Mouse (Mus musculus) forebrain, postnatal 0 days (tissue): ENCODE results near the gene Ces1a. TPM values are rescaled to one million over a fixed set of nuclear protein-coding genes. Genes with fewer than 3 reads are reported as not detected.
A peak's percentile ranks its signal among the peaks of the same experiment; 100 is the strongest.

Experiments
- ATAC-seq: fragments of 200-750 bp; cut with Nextera tagmentation; 2 replicates; pipeline ENCODE4 v1.8.0; 2017; ENCODE audit warnings: mild to moderate bottlenecking, moderate library complexity
- DNase-seq: peaks from one replicate; pipeline ENCODE4 v3.0.0-alpha.2; 2015
- H3K27ac ChIP-seq: fragments of 300-500 bp; sonication (generic); 2 replicates; pipeline ENCODE4 v1.5.1; 2014; ENCODE audit warnings: low read depth, mild to moderate bottlenecking, antibody characterized with exemption, low read length, moderate library complexity, mixed read lengths
- H3K27me3 ChIP-seq: fragments of 300-500 bp; sonication (generic); 2 replicates; pipeline ENCODE4 v1.6.1; 2014; ENCODE audit warnings: mild to moderate bottlenecking, low read length, mixed read lengths; ENCODE audit not compliant: insufficient read depth
- H3K36me3 ChIP-seq: fragments of 300-500 bp; sonication (generic); 2 replicates; pipeline ENCODE4 v1.6.1; 2014; ENCODE audit warnings: mild to moderate bottlenecking, moderate library complexity; ENCODE audit not compliant: insufficient read depth
- H3K4me1 ChIP-seq: fragments of 300-500 bp; sonication (generic); 2 replicates; pipeline ENCODE4 v1.6.1; 2014; ENCODE audit warnings: antibody characterized with exemption; ENCODE audit not compliant: insufficient read depth
- H3K4me2 ChIP-seq: fragments of 300-500 bp; sonication (generic); 2 replicates; pipeline ENCODE4 v1.6.1; 2014; ENCODE audit warnings: low read depth, mild to moderate bottlenecking, moderate library complexity
- H3K4me3 ChIP-seq: fragments of 300-500 bp; sonication (generic); 2 replicates; pipeline ENCODE4 v1.5.1; 2014; ENCODE audit warnings: low read depth, low read length, mixed read lengths
- H3K9ac ChIP-seq: fragments of 300-500 bp; sonication (generic); 2 replicates; pipeline ENCODE4 v1.6.1; 2014; ENCODE audit warnings: mild to moderate bottlenecking
- H3K9me3 ChIP-seq: fragments of 300-500 bp; sonication (generic); 2 replicates; pipeline ENCODE4 v1.6.1; 2016; ENCODE audit warnings: low read length
- CTCF ChIP-seq: sonication (generic); IDR thresholded peaks from 2 replicates; pipeline ENCODE4 v1.5.1; 2016; ENCODE audit warnings: antibody characterized with exemption, control low read depth, low read depth
- WGBS: fragments of 180-500 bp; shearing (Covaris S2); extraction: QIAGEN DNeasy Blood & Tissue Kit; methylation state at CpG from one replicate; pipeline ENCODE4 v1.1.7; 2014; 5-methylcytosine and 5-hydroxymethylcytosine counted together
- polyA plus RNA-seq: library from polyadenylated mRNA; unstranded; fragments of >200 nt; fragmentation: Nextera tagmentation; extraction: Ambion mirVana; gene quantifications from 2 replicates; pipeline ENCODE4 v1.2.1, GENCODE M21; 2015
- total RNA-seq: library from RNA; depleted of rRNA; stranded (reverse); fragments of >200 nt; gene quantifications from 2 replicates; pipeline ENCODE4 v1.2.3, GENCODE M21; 2014; rRNA removed

The Ces1a gene
- total and polyA plus RNA-seq, 2 experiments from 2014 or later: not detected

DNA sequence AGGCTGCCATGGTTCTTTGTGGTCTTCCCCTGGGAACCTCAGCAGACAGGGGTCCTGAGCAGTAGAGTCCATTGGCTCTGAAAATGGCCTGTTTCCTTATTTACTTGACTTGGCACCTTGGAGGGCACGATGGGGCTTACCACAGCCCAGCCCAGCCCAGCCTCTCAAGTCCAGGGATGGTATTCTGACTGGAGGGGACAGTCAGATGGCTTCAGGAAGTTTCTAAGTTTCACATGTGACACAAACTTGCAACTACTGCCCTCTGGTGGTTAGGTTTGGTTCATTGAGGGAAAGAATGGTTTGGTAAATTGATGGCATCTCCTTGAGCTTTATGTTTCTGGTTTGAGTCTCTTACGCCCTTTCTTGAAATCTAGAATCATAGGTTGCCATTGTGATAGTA, 49.4 kb downstream of the Ces1a start:
- Histone ChIP-seq H3K4me3 (no peak overlapping the region), H3K36me3 (no peaks in the 10 kb centered on the region), H3K27ac (no peak overlapping the region), H3K4me2 (no peak overlapping the region), H3K27me3 (no peaks in the 10 kb centered on the region), H3K9me3 (no peaks in the 10 kb centered on the region), H3K9ac (no peak overlapping the region), H3K4me1 (no peaks in the 10 kb centered on the region)
- ATAC-seq (no peak), DNase-seq (peak; percentile 83)
- WGBS: 30% methylated on average over 2 of the region's 2 CpGs
- TF ChIP-seq CTCF: peak; percentile 87

DNA sequence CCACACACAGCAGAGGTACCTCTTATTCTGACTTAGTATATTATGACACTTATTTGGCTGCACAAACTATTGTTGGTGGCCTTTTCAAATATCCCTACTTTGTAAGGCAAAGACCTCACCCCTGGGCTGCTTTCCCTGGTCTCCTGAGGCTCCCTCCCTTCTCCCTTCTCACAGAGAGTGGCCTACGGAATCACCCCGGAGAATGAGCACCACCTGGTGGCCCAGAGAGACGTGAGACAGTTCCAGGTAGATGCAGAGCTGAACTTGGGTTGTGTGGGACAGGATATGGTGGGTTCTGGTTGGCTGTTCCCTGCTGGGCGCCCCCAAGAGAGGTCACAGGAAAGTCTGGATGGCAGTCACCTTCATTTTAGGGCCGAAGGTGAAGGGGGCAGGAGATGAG, 51.2 kb downstream of the Ces1a start:
- ATAC-seq (no peak), DNase-seq (peak; percentile 29)
- no peaks in the 10 kb centered on the region for H3K27me3 ChIP-seq
- no peaks in the 10 kb centered on the region for H3K9me3 ChIP-seq
- no peak overlapping the region for H3K9ac ChIP-seq
- no peak overlapping the region for H3K27ac ChIP-seq
- no peaks in the 10 kb centered on the region for H3K4me1 ChIP-seq
- H3K4me3 ChIP-seq: no peak overlapping the region
- H3K4me2 ChIP-seq: no peak overlapping the region
- no peaks in the 10 kb centered on the region for H3K36me3 ChIP-seq
- WGBS: 33% methylated on average over 5 of the region's 5 CpGs
- TF ChIP-seq CTCF: peak; percentile 71

DNA sequence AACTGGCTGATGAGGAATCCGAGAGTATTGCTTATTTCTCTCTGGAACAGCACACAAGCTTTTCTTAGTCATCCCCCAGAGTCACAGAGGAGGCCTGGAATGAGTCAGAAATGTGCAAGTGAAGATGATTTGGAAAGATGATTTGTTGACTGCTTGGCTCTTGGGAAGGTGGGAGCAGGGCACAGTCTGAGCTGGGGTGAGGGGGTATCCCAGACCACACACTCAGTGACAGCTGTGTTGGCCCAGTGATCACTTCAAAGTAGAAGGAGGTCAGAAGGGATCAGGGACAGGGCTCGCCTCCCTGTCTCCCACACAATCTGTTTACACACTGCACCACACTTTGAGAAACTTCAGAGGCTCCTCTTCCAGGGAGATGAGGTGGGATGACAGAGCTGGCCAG, 63.6 kb downstream of the Ces1a start:
- no peak overlapping the region for H3K4me2 ChIP-seq
- DNase-seq (no peak), ATAC-seq (no peak)
- no peak overlapping the region for H3K9ac ChIP-seq
- H3K4me3 ChIP-seq: no peak overlapping the region
- no peaks in the 10 kb centered on the region for H3K36me3 ChIP-seq
- no peak for TF ChIP-seq CTCF
- 54% methylated on average over 2 of the region's 2 CpGs for WGBS
- H3K27me3 ChIP-seq: no peaks in the 10 kb centered on the region
- H3K4me1 ChIP-seq: no peaks in the 10 kb centered on the region
- no peak overlapping the region for H3K27ac ChIP-seq
- no peaks in the 10 kb centered on the region for H3K9me3 ChIP-seq

DNA sequence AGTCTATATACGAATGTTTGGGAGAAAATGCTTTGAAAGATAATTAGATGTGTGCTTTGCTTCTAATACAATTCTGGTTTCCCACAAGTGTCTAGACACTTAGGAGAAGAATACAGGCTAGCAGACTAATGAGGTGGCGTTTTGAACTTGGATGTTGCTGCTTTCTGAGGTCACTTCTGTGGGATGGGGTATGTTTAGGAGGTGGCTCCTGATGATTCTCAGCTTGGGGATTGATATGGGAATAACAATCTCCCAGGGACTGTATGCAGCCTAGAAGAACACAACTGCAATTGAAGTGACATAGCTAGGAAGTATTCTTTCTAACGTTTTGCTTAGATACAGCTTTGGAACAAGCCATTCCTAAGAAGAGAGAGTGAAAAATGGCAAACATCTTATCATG, 65.5 kb downstream of the Ces1a start:
- Histone ChIP-seq H3K27me3 (no peaks in the 10 kb centered on the region), H3K9ac (no peak overlapping the region), H3K36me3 (no peaks in the 10 kb centered on the region), H3K9me3 (no peaks in the 10 kb centered on the region), H3K4me2 (no peak overlapping the region), H3K4me1 (no peaks in the 10 kb centered on the region), H3K4me3 (no peak overlapping the region), H3K27ac (no peak overlapping the region)
- DNase-seq (no peak), ATAC-seq (no peak)
- TF ChIP-seq CTCF: no peak
- WGBS: 82% methylated on average over 3 of the region's 3 CpGs

DNA sequence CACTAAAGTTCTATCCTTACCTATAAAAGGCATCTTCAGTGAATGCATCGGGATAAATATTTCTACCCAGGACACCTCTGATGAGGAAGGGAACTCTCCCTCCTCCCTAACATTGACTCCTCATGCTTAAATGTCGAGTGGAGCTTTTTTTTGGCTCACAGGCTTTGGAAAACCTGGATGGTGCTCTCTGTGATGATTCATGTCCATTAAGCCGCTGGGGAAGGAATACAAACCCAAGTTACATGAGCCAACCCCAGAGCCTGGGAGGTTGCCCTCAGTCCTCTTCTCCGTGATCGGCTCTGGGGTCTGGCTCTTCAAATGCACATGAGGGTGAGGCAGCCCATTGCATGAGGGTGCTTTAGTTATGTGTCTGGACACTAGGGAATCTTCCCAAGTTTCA, 71.3 kb downstream of the Ces1a start:
- no peak overlapping the region for H3K4me2 ChIP-seq
- ATAC-seq (no peak), DNase-seq (no peak)
- H3K4me1 ChIP-seq: no peaks in the 10 kb centered on the region
- H3K27ac ChIP-seq: no peak overlapping the region
- no peak overlapping the region for H3K4me3 ChIP-seq
- H3K9me3 ChIP-seq: no peaks in the 10 kb centered on the region
- no peaks in the 10 kb centered on the region for H3K36me3 ChIP-seq
- H3K9ac ChIP-seq: no peak overlapping the region
- no peaks in the 10 kb centered on the region for H3K27me3 ChIP-seq
- WGBS: 84% methylated on average over 5 of the region's 5 CpGs
- no peak for TF ChIP-seq CTCF

DNA sequence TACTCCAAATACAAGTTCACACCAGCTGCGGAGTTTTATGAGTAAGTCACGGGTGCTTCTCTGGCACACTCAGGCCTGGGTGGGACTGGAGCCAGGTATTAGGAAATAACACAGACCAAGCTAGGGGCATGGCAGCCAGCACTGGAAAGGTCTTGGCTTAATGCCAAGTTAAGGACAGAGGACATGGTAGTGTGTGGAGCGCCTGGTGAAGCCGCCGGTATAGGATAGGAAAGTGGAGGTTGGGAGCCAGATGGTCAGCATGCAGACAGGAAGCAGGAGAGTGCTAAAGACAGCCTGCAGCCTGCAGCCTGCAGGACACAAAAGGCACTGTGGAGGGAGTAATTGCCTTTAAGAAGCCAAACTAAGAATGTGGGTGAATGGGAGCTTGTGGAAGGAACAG, 75.0 kb downstream of the Ces1a start:
- 40% methylated on average over 5 of the region's 5 CpGs for WGBS
- Histone ChIP-seq H3K36me3 (no peaks in the 10 kb centered on the region), H3K9me3 (no peaks in the 10 kb centered on the region), H3K9ac (no peak overlapping the region), H3K4me3 (no peak overlapping the region), H3K27ac (no peak overlapping the region), H3K4me1 (no peaks in the 10 kb centered on the region), H3K4me2 (no peak overlapping the region), H3K27me3 (no peaks in the 10 kb centered on the region)
- peak; percentile 50 for ATAC-seq
- peak; percentile 17 for DNase-seq
- no peak for TF ChIP-seq CTCF

Other genes with a start within 250 kb of the Ces1a start
- gene Mmp2, start 220.9 kb downstream of the Ces1a start, total RNA-seq: 11.3 and 19.5 TPM in 2 replicates
- 12.0 and 14.2 TPM in 2 replicates for gene Mmp2, start 220.9 kb downstream of the Ces1a start, polyA plus RNA-seq
- 7.2 and 10.3 TPM in 2 replicates for gene Lpcat2, start 192.9 kb downstream of the Ces1a start, total RNA-seq
- 7.3 and 9.8 TPM in 2 replicates for gene Lpcat2, start 192.9 kb downstream of the Ces1a start, polyA plus RNA-seq
- gene Capns2, start 146.8 kb downstream of the Ces1a start, total RNA-seq: 1.2 and 1.8 TPM in 2 replicates
- gene Capns2, start 146.8 kb downstream of the Ces1a start, polyA plus RNA-seq: not detected in 2 replicates
- gene Slc6a2, start 88.1 kb downstream of the Ces1a start, total RNA-seq: 0.08 TPM in 1 of 2 replicates, not detected in the other
- gene Slc6a2, start 88.1 kb downstream of the Ces1a start, polyA plus RNA-seq: not detected in 2 replicates
- gene Ces1b, start 31.8 kb upstream of the Ces1a start, total RNA-seq: not detected in 2 replicates
- gene Ces1b, start 31.8 kb upstream of the Ces1a start, polyA plus RNA-seq: not detected in 2 replicates
- not detected in 2 replicates for gene Ces1c, start 83.1 kb upstream of the Ces1a start, total RNA-seq
- not detected in 2 replicates for gene Ces1c, start 83.1 kb upstream of the Ces1a start, polyA plus RNA-seq
- 0.15 TPM in 1 of 2 replicates, not detected in the other for gene Ces1d, start 149.6 kb upstream of the Ces1a start, total RNA-seq
- gene Ces1d, start 149.6 kb upstream of the Ces1a start, polyA plus RNA-seq: 0.29 TPM in 1 of 2 replicates, not detected in the other
- gene Ces1e, start 181.4 kb upstream of the Ces1a start, total RNA-seq: not detected in 2 replicates
- not detected in 2 replicates for gene Ces1e, start 181.4 kb upstream of the Ces1a start, polyA plus RNA-seq
- not detected in 2 replicates for gene Ces1f, start 231.6 kb upstream of the Ces1a start, total RNA-seq
- not detected in 2 replicates for gene Ces1f, start 231.6 kb upstream of the Ces1a start, polyA plus RNA-seq